Mouse (Mus musculus) layer of hippocampus, postnatal 36 days (tissue): ENCODE measurements around the gene Atp23. TPM values are rescaled to one million over a fixed set of nuclear protein-coding genes. Genes with fewer than 3 reads are reported as not detected.

Experiments used
- DNase-seq, 2 experiments: peaks; one replicate each; pipeline ENCODE4 v3.0.0; 2022
- total RNA-seq, 2 experiments: library from RNA; stranded (reverse); gene quantifications; 2 replicates each; pipeline ENCODE4 v1.2.3; 2021

The Atp23 gene
- 1 to 10 TPM; 9.2 to 9.5 TPM for total RNA-seq

GRCm38 (mm10) chr10:126900821-126901487, at the start of gene Atp23:
Gene Atp23 (minus strand): TSS chr10:126901355.
- DNase-seq: peak; percentile 88 to 90

- no peak for DNase-seq
These were observed 49.4 kb upstream of the Atp23 start for GRCm38 (mm10) chr10:126950572-126950971.

GRCm38 (mm10) chr10:126949824-126950223, 48.7 kb upstream of the Atp23 start:
- no peak for DNase-seq

- no peak for DNase-seq
These were observed 44.4 kb upstream of the Atp23 start for GRCm38 (mm10) chr10:126945531-126945930.

GRCm38 (mm10) chr10:126940949-126941348, 39.8 kb upstream of the Atp23 start:
- no peak for DNase-seq

GRCm38 (mm10) chr10:126935556-126936381, 34.6 kb upstream of the Atp23 start:
- peak; percentile 72 to 73 for DNase-seq

GRCm38 (mm10) chr10:126935121-126935520, 34.0 kb upstream of the Atp23 start:
- DNase-seq: no peak

GRCm38 (mm10) chr10:126934561-126934960, 33.4 kb upstream of the Atp23 start:
- no peak for DNase-seq

GRCm38 (mm10) chr10:126931760-126932139, 30.6 kb upstream of the Atp23 start:
- DNase-seq: no peak

- no peak for DNase-seq
These were observed 30.1 kb upstream of the Atp23 start for GRCm38 (mm10) chr10:126931123-126931759.

- no peak for DNase-seq
These were observed 29.3 kb upstream of the Atp23 start for GRCm38 (mm10) chr10:126930270-126931121.

- DNase-seq: no peak
These were observed 28.4 kb upstream of the Atp23 start for GRCm38 (mm10) chr10:126929543-126929942.

- DNase-seq: no peak
These were observed 27.7 kb upstream of the Atp23 start for GRCm38 (mm10) chr10:126928819-126929206.

GRCm38 (mm10) chr10:126928011-126928818, 27.1 kb upstream of the Atp23 start:
- DNase-seq: peak; percentile 77 to 79

GRCm38 (mm10) chr10:126927101-126927961, 26.2 kb upstream of the Atp23 start:
- DNase-seq: peak in 1 of 2 experiments; percentile 35

- peak in 1 of 2 experiments; percentile 42 for DNase-seq
These were observed 24.2 kb upstream of the Atp23 start for GRCm38 (mm10) chr10:126925391-126925790.

GRCm38 (mm10) chr10:126924087-126924486, 22.9 kb upstream of the Atp23 start:
- DNase-seq: no peak

GRCm38 (mm10) chr10:126920220-126920619, 19.1 kb upstream of the Atp23 start:
- DNase-seq: no peak

- DNase-seq: peak; percentile 93
These were observed 17.9 kb upstream of the Atp23 start for GRCm38 (mm10) chr10:126919067-126919466.

- DNase-seq: no peak
These were observed 13.1 kb upstream of the Atp23 start for GRCm38 (mm10) chr10:126914288-126914687.
